Comparison of ENCODE assay signal across 8 mouse cellular contexts in the genomic region with DNA sequence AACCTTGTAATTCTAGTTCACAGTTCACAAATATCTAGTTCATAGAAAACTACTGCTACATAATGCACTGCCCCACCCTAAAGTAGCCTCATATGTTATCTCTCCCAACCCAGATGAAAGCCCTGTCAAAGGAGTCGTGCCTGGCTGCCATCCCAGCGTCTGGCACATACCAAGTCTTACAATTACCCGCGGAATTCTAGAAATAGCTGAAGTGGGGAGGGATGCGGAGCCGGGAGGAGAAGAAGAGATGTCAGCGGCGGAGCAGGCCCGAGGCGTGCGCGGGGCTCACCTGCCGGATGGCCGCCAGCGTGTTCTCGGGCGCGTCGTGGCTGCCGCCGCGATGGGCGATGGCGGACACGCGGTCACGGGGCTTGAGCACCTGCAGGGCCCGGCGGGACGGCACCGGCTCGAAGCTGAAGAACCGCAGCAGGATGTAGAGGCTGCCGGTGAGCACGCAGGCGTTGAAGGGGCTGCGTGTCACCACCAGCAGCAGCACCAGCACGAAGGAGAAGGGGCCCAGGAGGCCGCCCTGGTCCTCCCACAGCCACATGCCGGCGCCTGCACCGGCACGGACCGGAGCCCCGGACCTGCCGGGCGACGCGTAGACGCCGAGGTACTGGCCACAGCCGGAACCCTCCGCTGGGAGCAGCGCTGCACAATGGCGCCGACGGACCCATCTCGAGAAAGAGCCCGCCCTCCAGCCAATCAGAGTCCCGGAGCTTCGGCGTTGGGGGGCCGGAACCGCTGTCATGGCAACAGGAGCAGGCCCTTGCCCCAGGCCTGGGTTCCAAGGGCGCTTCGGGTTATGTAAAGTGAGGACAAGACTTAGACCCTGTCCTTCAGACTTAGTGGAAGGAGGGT. TPM values are rescaled to one million over a fixed set of nuclear protein-coding genes. Genes with fewer than 3 reads are reported as not detected.
DNase-seq lines count a peak whose midpoint lies in the region; ATAC-seq lines count a peak whose summit lies in the region.

A gene (minus strand): TSS at position 678 of the 861 bp plus-strand sequence.

- WGBS in forebrain, embryonic 11.5 days, result 2% methylated on average over 66 of the region's 66 CpGs
- under 1% methylated on average over 66 of the region's 66 CpGs for WGBS in heart, embryonic 16.5 days
- WGBS in liver, embryonic 15.5 days (ENCODE audit: insufficient replicate concordance), result under 1% methylated on average over 66 of the region's 66 CpGs
- under 1% methylated on average over 66 of the region's 66 CpGs for WGBS in neural tube, embryonic 12.5 days

- H3K4me3 ChIP-seq in forebrain, embryonic 11.5 days (ENCODE audit: low read depth, low read length), result peak within 1 kb of the TSS; percentile 72
- H3K4me3 ChIP-seq in heart, embryonic 16.5 days (ENCODE audit: low read length), result peak within 1 kb of the TSS; percentile 84
- peak within 1 kb of the TSS; percentile 94 for H3K4me3 ChIP-seq in liver, embryonic 15.5 days (replicated peaks)
- peak within 1 kb of the TSS; percentile 86 for H3K4me3 ChIP-seq in neural tube, embryonic 12.5 days

- H3K9me3 ChIP-seq in forebrain, embryonic 11.5 days (ENCODE audit: control insufficient read depth, low read length), result no peaks in the 10 kb centered on the region
- H3K9me3 ChIP-seq in heart, embryonic 16.5 days (replicated peaks; ENCODE audit: control insufficient read depth, low read length), result no peaks in the 10 kb centered on the region
- H3K9me3 ChIP-seq in liver, embryonic 15.5 days (replicated peaks), result no peaks in the 10 kb centered on the region
- H3K9me3 ChIP-seq in neural tube, embryonic 12.5 days, result no peaks in the 10 kb centered on the region

- H3K4me1 ChIP-seq in forebrain, embryonic 11.5 days (replicated peaks; ENCODE audit: control insufficient read depth, insufficient read depth, low read length), result peaks cover 7% of the 10 kb centered on the region; the same call in 1 of the 2 replicates
- H3K4me1 ChIP-seq in heart, embryonic 16.5 days (ENCODE audit: control insufficient read depth, insufficient read depth, low read length), result peaks cover 17% of the 10 kb centered on the region
- H3K4me1 ChIP-seq in liver, embryonic 15.5 days (replicated peaks), result peaks cover 53% of the 10 kb centered on the region
- peaks cover 20% of the 10 kb centered on the region; the same call in 1 of the 2 replicates for H3K4me1 ChIP-seq in neural tube, embryonic 12.5 days

- H3K4me2 ChIP-seq in forebrain, embryonic 11.5 days (ENCODE audit: low read depth, low read length, severe bottlenecking), result peak within 1 kb of the TSS; percentile 84
- peak within 1 kb of the TSS; percentile 93 for H3K4me2 ChIP-seq in heart, embryonic 16.5 days (ENCODE audit: low read depth, low read length)
- peak within 1 kb of the TSS; percentile 91 for H3K4me2 ChIP-seq in liver, embryonic 15.5 days
- H3K4me2 ChIP-seq in neural tube, embryonic 12.5 days (replicated peaks), result peak within 1 kb of the TSS; percentile 78

- H3K9ac ChIP-seq in forebrain, embryonic 11.5 days (ENCODE audit: low read length), result peak within 1 kb of the TSS; percentile 90
- peak within 1 kb of the TSS; percentile 90 for H3K9ac ChIP-seq in heart, embryonic 16.5 days (ENCODE audit: low read length)
- H3K9ac ChIP-seq in liver, embryonic 15.5 days, result peak within 1 kb of the TSS; percentile 91
- peak within 1 kb of the TSS; percentile 96 for H3K9ac ChIP-seq in neural tube, embryonic 12.5 days

- ATAC-seq in forebrain, embryonic 11.5 days (replicated peaks; ENCODE audit: low FRiP score), result peak; percentile 97
- peak; percentile 94 for ATAC-seq in heart, embryonic 16.5 days (replicated peaks; ENCODE audit: extremely low read depth, insufficient read depth, low FRiP score)
- peak; percentile 86 for ATAC-seq in liver, embryonic 15.5 days (ENCODE audit: insufficient read depth)
- ATAC-seq in neural tube, embryonic 12.5 days (ENCODE audit: low FRiP score, low read depth), result peak; percentile 95

- peak; percentile 72 to 80 for DNase-seq in CD8-positive naive resting alpha-beta T cell, adult 2 months (ENCODE audit: low read depth in 2 of 2, low spot score in 2 of 2)
- peak; percentile 59 for DNase-seq in c-Kit-positive CD71-negative TER-119-negative erythroid progenitor cells, embryonic 14.5 days (ENCODE audit: low read depth)
- DNase-seq in forebrain, embryonic 11.5 days (ENCODE audit: low spot score), result peak; percentile 96
- DNase-seq in kidney, postnatal 36 days, result peak; percentile 97 to 98
- DNase-seq in telencephalon, adult 2 months (ENCODE audit: low read depth, low spot score), result peak; percentile 83

- no peaks in the 10 kb centered on the region; the same call in 1 of the 2 replicates for H3K36me3 ChIP-seq in forebrain, embryonic 11.5 days (ENCODE audit: control insufficient read depth, insufficient read depth, low read length)
- no peaks in the 10 kb centered on the region for H3K36me3 ChIP-seq in heart, embryonic 16.5 days (ENCODE audit: control insufficient read depth, insufficient read depth)
- H3K36me3 ChIP-seq in liver, embryonic 15.5 days (replicated peaks), result peaks cover 14% of the 10 kb centered on the region
- no peaks in the 10 kb centered on the region for H3K36me3 ChIP-seq in neural tube, embryonic 12.5 days

- H3K27ac ChIP-seq in forebrain, embryonic 11.5 days (ENCODE audit: low read depth, low read length), result peak within 1 kb of the TSS; percentile 59
- H3K27ac ChIP-seq in heart, embryonic 16.5 days (ENCODE audit: low read length), result peak within 1 kb of the TSS; percentile 89
- H3K27ac ChIP-seq in liver, embryonic 15.5 days (replicated peaks), result peak within 1 kb of the TSS; percentile 92
- peak within 1 kb of the TSS; percentile 76 for H3K27ac ChIP-seq in neural tube, embryonic 12.5 days

- no peaks in the 10 kb centered on the region for H3K27me3 ChIP-seq in forebrain, embryonic 11.5 days (ENCODE audit: control insufficient read depth, insufficient read depth, low read length)
- no peaks in the 10 kb centered on the region for H3K27me3 ChIP-seq in heart, embryonic 16.5 days (ENCODE audit: control insufficient read depth, insufficient read depth, low read length)
- H3K27me3 ChIP-seq in liver, embryonic 15.5 days, result no peaks in the 10 kb centered on the region
- H3K27me3 ChIP-seq in neural tube, embryonic 12.5 days (replicated peaks), result no peaks in the 10 kb centered on the region

RNA-seq across cellular contexts. Expression of the gene that starts here (rescaled TPM):
- polyA plus RNA-seq in forebrain, embryonic 11.5 days (2014; fragmentation: Nextera tagmentation; extraction: Ambion mirVana), result 97.7 and 104 TPM in 2 replicates
- 86.3 and 86.5 TPM in 2 replicates for polyA plus RNA-seq in heart, embryonic 16.5 days (2015; fragmentation: Nextera tagmentation; extraction: Ambion mirVana)
- polyA plus RNA-seq in liver, embryonic 15.5 days (2015; fragmentation: Nextera tagmentation; extraction: Ambion mirVana), result 40.9 and 43.1 TPM in 2 replicates
- 131 and 138 TPM in 2 replicates for polyA plus RNA-seq in neural tube, embryonic 12.5 days (2016; fragmentation: Nextera tagmentation; extraction: Ambion mirVana)

Comparison
In these comparisons a context has a peak if more than half of its experiments do, and no peak if none do; other contexts are left out.
1. Peak in every context shown above with its lines: DNase-seq, ATAC-seq, H3K4me3 ChIP-seq and H3K27ac ChIP-seq.